Mouse (Mus musculus): ENCODE measurements at regions not wholly inside any gene's neighbourhood (a gene's known extent, or its start where the extent isn't known, plus 50 kb on each side); places are given as distances from the start of the nearest gene placed in this dataset.
A peak's percentile ranks its signal among the peaks of the same experiment; 100 is the strongest.

DNA sequence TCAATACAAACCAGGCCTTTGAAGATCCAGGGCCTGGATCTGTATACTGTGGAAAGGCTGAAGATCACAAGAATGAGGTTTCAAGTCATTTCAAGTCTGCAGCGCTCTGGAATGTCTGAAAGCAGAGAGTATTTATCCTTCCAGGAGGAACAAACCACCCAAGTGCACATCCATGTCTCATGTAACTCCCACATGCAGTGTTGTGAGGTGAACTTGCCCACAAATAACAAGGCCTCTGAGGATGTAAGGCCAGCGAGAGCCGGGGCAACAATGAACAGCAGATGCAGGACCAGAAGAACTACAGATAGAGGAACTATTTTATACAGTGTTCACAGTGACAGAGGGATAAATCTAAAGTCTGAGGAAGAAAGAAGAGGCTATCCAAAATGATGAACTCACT is 442.4 kb downstream of the Slc4a3 start:
- Histone ChIP-seq H3K9ac (replicated peaks; ENCODE audit: low read length, poor library complexity, severe bottlenecking) (no peak overlapping the region), H3K36me3 (ENCODE audit: insufficient read depth, low read length) (no peaks in the 10 kb centered on the region), H3K9me3 (ENCODE audit: low read length) (no peaks in the 10 kb centered on the region), H3K27me3 (ENCODE audit: insufficient read depth, low read length) (no peaks in the 10 kb centered on the region), H3K4me1 (ENCODE audit: insufficient read depth, low read length) (no peaks in the 10 kb centered on the region), H3K4me2 (ENCODE audit: low read depth, low read length, poor library complexity, severe bottlenecking) (no peak overlapping the region), H3K4me3 (ENCODE audit: low read depth, low read length) (no peak overlapping the region), H3K27ac (ENCODE audit: low read depth, low read length) (no peak overlapping the region)
- no peak for TF ChIP-seq CTCF (IDR thresholded peaks at IDR 0.05)
- ATAC-seq (ENCODE audit: low FRiP score): no peak
- DNase-seq (ENCODE audit: low spot score): no peak
- 81% methylated on average over 3 of the region's 3 CpGs for WGBS

DNA sequence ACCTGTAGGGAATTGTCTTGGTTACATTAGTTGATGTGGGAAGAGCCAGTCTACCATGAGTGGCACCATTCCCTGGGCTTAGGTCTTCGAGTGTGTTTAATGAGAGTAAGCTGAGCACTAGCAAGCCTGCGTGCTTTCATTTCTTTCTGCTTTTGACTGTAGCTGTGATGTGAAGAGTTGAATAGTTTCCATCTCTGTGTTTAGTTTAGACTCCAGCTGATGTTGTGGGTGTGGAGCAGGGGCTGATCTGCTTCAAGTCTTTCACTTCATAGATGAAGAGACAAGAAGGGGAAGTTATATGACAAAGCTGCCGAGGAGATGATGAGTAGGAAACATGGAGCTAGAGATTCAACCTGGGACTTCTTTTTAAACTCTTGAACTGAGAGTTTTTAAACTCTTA is 446.0 kb downstream of the Slc4a3 start:
- TF ChIP-seq CTCF (IDR thresholded peaks at IDR 0.05): no peak
- Histone ChIP-seq H3K36me3 (ENCODE audit: insufficient read depth, low read length) (no peaks in the 10 kb centered on the region), H3K27me3 (ENCODE audit: insufficient read depth, low read length) (no peaks in the 10 kb centered on the region), H3K9ac (replicated peaks; ENCODE audit: low read length, poor library complexity, severe bottlenecking) (no peak overlapping the region), H3K9me3 (ENCODE audit: low read length) (no peaks in the 10 kb centered on the region), H3K27ac (ENCODE audit: low read depth, low read length) (no peak overlapping the region), H3K4me3 (ENCODE audit: low read depth, low read length) (no peak overlapping the region), H3K4me2 (ENCODE audit: low read depth, low read length, poor library complexity, severe bottlenecking) (no peak overlapping the region), H3K4me1 (ENCODE audit: insufficient read depth, low read length) (no peaks in the 10 kb centered on the region)
- ATAC-seq (ENCODE audit: low FRiP score) (no peak), DNase-seq (ENCODE audit: low spot score) (no peak)
- WGBS: 90% methylated on average over 3 of the region's 3 CpGs

DNA sequence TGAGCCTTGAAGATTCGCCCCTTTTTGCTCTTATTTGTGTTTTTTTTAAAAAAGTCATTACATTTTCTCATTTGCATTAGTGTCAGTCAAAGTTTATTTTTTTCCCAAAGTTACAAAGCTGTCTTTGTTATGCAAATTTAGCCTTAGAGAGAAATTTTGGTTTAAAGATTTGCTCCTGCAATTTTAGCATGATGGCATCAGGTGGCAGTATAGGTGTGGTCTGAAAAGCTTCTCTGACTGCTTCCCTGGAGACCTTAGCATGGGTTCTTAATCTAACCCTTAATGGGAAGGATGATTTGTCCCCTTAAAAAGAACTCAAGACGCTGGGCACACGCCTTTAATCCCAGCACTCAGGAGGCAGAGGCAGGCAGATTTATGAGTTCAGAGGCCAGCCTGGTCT is 451.2 kb downstream of the Slc4a3 start:
- WGBS: 71% methylated on average over 3 of the region's 3 CpGs
- no peaks in the 10 kb centered on the region for H3K4me1 ChIP-seq (ENCODE audit: insufficient read depth, low read length)
- no peak for DNase-seq (ENCODE audit: low spot score)
- H3K4me2 ChIP-seq (ENCODE audit: low read depth, low read length, poor library complexity, severe bottlenecking): no peak overlapping the region
- no peaks in the 10 kb centered on the region for H3K27me3 ChIP-seq (ENCODE audit: insufficient read depth, low read length)
- no peak overlapping the region for H3K4me3 ChIP-seq (ENCODE audit: low read depth, low read length)
- 0 out of 2 replicates have a peak, but pooled peaks have one; percentile 3 for TF ChIP-seq CTCF (IDR thresholded peaks at IDR 0.05)
- H3K9me3 ChIP-seq (ENCODE audit: low read length): no peaks in the 10 kb centered on the region
- ATAC-seq (ENCODE audit: low FRiP score): no peak
- H3K36me3 ChIP-seq (ENCODE audit: insufficient read depth, low read length): no peaks in the 10 kb centered on the region
- H3K9ac ChIP-seq (replicated peaks; ENCODE audit: low read length, poor library complexity, severe bottlenecking): no peak overlapping the region
- H3K27ac ChIP-seq (ENCODE audit: low read depth, low read length): no peak overlapping the region

DNA sequence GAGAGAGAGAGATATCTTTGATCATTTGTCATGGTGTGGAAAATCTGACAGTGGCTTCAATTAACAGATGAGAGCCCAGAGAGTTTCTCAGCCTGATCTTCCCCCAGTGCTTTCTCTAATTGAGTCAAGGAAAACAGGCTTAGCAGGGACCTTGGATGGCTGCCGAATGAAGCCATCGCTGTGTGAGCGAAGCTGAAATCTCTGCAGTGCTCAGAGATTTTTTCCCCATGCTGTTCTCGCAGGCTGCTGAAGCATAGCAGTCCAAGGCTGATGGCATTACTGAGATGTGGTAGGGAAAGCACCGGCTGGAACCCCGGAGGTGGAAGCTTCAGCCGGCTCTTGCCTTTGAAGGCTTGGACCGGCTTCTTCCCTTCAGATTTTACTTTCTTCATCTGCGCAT is 455.1 kb downstream of the Slc4a3 start:
- ATAC-seq (ENCODE audit: low FRiP score): no peak

DNA sequence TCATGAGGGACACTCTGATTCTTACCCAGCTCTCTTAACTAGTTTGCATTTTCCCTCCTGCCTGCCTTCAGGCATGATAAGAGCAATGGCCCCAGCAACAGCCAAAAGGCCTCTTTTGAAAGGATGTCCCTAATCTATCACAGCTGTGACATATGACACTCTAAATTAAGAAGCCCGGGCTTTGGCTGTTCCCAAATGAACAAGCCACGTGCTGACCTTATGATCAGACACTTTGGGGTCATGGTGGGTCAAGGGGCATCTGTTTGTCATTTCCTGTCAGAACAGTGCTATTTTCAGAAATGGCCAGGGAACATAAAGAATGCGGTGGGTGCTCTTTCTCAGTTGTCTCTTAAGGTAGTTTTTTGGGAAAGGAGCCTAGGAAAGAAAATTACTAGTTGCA is 463.5 kb downstream of the Slc4a3 start:
- H3K36me3 ChIP-seq (ENCODE audit: insufficient read depth, low read length): no peaks in the 10 kb centered on the region
- TF ChIP-seq CTCF (IDR thresholded peaks at IDR 0.05): no peak
- DNase-seq (ENCODE audit: low spot score) (no peak), ATAC-seq (ENCODE audit: low FRiP score) (no peak)
- H3K4me2 ChIP-seq (ENCODE audit: low read depth, low read length, poor library complexity, severe bottlenecking): no peak overlapping the region
- no peak overlapping the region for H3K27ac ChIP-seq (ENCODE audit: low read depth, low read length)
- H3K4me1 ChIP-seq (ENCODE audit: insufficient read depth, low read length): no peaks in the 10 kb centered on the region
- H3K9ac ChIP-seq (replicated peaks; ENCODE audit: low read length, poor library complexity, severe bottlenecking): no peak overlapping the region
- no peaks in the 10 kb centered on the region for H3K9me3 ChIP-seq (ENCODE audit: low read length)
- H3K27me3 ChIP-seq (ENCODE audit: insufficient read depth, low read length): no peaks in the 10 kb centered on the region
- WGBS: 48% methylated on average over 3 of the region's 3 CpGs
- H3K4me3 ChIP-seq (ENCODE audit: low read depth, low read length): no peak overlapping the region

More for the DNA sequence above, 455.1 kb downstream of the Slc4a3 start:
- no peak for TF ChIP-seq CTCF (IDR thresholded peaks at IDR 0.05)
- Histone ChIP-seq H3K4me2 (ENCODE audit: low read depth, low read length, poor library complexity, severe bottlenecking) (peak overlapping the region; percentile 23; the same call in 1 of the 2 replicates), H3K4me3 (ENCODE audit: low read depth, low read length) (no peak overlapping the region), H3K4me1 (ENCODE audit: insufficient read depth, low read length) (no peaks in the 10 kb centered on the region), H3K9ac (replicated peaks; ENCODE audit: low read length, poor library complexity, severe bottlenecking) (no peak overlapping the region), H3K27ac (ENCODE audit: low read depth, low read length) (0 out of 2 replicates have a peak overlapping the region, but pooled peaks have one; percentile 43), H3K36me3 (ENCODE audit: insufficient read depth, low read length) (no peaks in the 10 kb centered on the region), H3K27me3 (ENCODE audit: insufficient read depth, low read length) (no peaks in the 10 kb centered on the region), H3K9me3 (ENCODE audit: low read length) (no peaks in the 10 kb centered on the region)
- DNase-seq (ENCODE audit: low spot score): peak; percentile 74
- 32% methylated on average over 9 of the region's 9 CpGs for WGBS

DNA sequence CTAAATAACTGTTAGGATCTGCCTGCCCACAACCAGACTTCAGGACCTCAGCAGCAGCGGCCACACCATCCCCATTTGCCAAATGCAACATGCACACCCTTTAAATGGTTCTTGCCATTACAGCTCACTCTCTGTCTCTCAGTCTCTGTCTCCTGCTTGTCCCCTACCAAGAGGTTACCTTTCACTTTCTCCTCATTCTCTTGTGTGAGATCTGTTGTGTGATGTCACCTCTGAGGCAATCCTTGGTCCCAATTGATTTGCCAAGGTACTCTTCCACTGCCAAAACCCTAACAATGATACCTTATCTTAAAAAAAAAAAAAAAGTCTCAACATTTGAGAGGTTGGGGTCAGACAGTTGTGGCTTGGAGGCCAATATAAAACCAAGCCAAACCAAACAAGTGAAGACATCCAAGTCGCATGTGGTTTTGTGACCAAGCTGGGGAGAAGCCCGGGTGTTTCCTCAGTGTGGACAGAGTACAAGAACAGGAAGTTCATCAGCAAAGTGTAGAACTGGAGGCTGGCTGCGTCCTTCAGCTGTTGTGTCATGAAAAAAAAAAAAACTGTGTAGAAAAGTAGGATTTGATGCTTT is 464.2 kb downstream of the Slc4a3 start:
- no peaks in the 10 kb centered on the region for H3K9me3 ChIP-seq (ENCODE audit: low read length)
- no peak overlapping the region for H3K27ac ChIP-seq (ENCODE audit: low read depth, low read length)
- no peaks in the 10 kb centered on the region for H3K27me3 ChIP-seq (ENCODE audit: insufficient read depth, low read length)
- no peaks in the 10 kb centered on the region for H3K36me3 ChIP-seq (ENCODE audit: insufficient read depth, low read length)
- no peak for ATAC-seq (ENCODE audit: low FRiP score)
- H3K9ac ChIP-seq (replicated peaks; ENCODE audit: low read length, poor library complexity, severe bottlenecking): no peak overlapping the region
- no peaks in the 10 kb centered on the region for H3K4me1 ChIP-seq (ENCODE audit: insufficient read depth, low read length)
- 91% methylated on average over 4 of the region's 4 CpGs for WGBS
- no peak for TF ChIP-seq CTCF (IDR thresholded peaks at IDR 0.05)
- DNase-seq (ENCODE audit: low spot score): no peak
- no peak overlapping the region for H3K4me2 ChIP-seq (ENCODE audit: low read depth, low read length, poor library complexity, severe bottlenecking)
- H3K4me3 ChIP-seq (ENCODE audit: low read depth, low read length): no peak overlapping the region

Data from midbrain, postnatal 0 days (tissue).